Mouse (Mus musculus): ENCODE measurements around the gene Ldah. TPM values are rescaled to one million over a fixed set of nuclear protein-coding genes. Genes with fewer than 3 reads are reported as not detected.

The Ldah gene
- total RNA-seq, 2 experiments from 2014 or later = 49.2 to 51.2 TPM

Other genes with a start within 250 kb of the Ldah start
- under 1 TPM; 0.08 to 0.30 TPM for gene Apob, start 230.5 kb upstream of the Ldah start, total RNA-seq (2021)
- not detected for gene Gdf7, start 93.8 kb downstream of the Ldah start, total RNA-seq (2021)
- gene Hs1bp3, start 105.3 kb downstream of the Ldah start, total RNA-seq (2021) = 10 to 100 TPM; 10.3 to 11.0 TPM